Mouse (Mus musculus) Muller cell, postnatal 12 days (primary cell): ENCODE results near the gene Emc9.
A peak's percentile ranks its signal among the peaks of the same experiment; 100 is the strongest.

ENCODE experiments used
- DNase-seq: peaks from one replicate; pipeline ENCODE4 v3.0.0-alpha.2; 2015; ENCODE audit errors: inconsistent ontology term

The Emc9 gene

DNA sequence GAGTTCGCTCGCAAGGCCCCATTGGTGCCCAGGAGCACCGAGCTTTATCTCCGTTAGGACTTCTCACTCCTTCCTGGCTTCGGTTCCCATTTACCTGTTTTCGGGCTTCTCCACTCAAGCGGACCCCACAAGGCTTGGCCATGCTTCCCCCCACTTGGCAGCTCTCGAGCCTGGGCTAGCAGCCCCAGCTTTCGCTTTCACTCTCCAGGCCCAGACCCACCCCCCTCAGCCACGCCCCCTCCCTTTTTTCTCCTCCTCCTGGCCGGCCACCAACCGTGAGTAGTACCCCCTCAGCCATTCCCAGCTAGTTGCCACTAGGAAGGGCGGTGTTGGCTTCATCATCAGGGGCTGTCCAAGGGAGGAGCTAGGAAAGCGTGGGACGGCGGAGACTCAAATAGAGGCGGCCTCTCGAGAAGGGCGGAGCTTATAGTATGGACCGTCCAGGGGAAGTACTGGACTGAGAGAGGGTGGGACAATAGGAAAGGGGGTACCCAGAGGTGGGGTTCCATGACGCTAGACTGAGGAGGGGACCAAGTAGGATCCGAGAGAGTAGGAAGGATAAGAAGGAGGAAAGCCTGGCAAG is 5.7 kb upstream of the Emc9 start, which contains the start of gene Psme2:
TSS of gene Psme2 (minus strand) at position 366 of the 583 bp plus-strand sequence.
- DNase-seq: peak; percentile 99

DNA sequence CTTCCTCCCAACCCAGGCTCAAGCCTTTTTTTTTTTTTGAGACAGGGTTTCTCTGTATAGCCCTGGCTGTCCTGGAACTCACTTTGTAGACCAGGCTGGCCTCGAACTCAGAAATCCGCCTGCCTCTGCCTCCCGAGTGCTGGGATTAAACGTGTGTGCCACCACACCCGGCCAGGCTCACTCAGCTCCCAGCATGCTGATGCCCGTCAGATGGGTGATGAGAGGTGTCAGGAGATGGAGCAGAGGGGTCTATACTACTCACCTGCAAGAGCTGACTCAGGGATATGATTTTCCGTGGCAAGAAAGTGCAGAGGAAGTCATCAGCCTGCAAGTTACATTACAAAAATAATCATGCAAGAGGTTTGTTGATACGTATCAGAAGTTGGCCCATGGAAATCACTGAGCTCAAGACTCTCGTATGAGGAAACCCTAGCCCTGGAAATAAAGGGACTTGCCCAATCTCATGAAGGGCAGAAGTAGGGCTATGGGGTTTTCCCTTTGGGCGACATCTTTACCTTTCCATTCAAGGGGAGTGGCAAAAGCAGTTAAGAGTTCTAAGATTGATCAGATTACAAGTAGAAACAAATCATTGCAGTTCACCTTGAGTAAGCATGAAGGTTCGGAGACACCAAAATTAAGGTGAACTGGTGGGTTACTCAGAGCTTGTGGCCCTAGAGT is 4.8 kb upstream of the Emc9 start:
- DNase-seq: no peak

DNA sequence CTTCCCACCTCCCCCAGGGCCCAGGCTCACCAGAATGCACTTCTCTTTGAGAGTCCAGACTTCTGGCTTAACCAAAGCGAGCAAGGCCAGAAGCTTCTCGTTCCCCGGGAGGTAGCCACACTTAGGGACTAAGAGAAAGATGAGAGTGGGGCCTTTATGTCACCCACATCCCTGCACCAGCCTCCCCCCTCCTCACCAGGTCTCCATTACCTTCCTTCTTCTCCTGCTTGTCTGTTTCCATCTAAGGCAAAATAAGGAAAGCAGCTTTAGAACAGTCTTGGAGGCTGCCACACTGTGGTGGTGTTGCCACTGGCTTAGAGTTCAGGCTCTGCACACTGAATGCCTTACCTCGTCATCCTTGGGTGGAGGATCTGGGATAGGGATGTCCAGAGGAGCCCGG is 4.2 kb upstream of the Emc9 start:
- no peak for DNase-seq

DNA sequence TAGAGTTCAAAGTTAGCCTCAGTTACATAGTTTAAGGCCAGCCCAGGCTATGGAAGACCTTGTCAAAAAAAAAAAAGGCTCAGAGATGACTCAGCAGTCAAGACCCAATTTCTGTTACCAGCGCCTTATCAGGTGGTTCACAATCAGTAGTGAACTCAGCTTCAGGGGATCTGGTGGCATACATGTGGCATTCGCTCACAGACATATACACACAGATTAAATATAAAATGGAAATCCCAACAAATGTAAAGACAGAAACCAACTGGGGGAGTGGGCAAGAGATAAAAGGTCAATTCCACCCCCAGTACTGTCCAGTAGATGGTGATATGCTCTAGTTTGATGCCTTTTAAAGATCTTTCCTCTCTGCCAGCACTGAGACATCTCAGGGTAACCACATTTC is 1.0 kb upstream of the Emc9 start:
- no peak for DNase-seq

DNA sequence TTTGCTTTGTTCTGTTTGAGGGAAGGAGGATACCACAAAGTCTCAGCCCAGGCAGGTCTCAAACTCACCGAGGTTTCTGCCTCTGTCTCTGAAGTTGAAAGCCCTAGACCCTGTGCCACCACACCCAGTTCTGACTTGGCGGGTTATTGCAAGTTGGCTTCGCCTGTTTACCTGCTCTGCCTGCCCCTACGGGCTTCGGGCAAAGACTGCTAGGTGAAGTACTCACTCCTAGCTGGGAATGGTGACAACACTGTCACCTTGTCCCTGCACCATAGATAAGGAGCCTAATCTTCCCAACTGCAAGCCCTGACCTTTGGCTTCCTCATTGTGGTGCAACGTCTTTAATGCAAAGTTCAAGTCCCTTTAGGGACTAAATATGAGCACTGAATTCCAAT is 461 bp upstream of the Emc9 start:
- DNase-seq: no peak

DNA sequence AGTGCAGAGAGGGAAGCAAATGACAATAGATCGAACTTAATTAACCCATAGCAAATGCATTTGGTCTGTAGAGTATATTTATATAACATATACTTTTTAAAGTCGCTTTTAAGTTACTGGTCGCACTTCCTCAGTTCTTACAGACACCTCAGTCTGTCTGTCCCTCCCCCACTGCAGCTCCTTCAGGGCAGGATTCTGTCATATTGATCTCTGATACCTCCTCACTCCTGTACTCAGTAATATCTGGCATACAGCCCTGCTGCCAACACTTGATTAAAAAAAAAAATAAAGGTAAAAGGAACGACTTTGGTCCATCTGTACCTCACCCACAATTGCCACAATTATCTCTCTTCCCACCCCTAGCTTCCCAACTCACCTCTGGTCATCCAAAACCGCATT is 800 bp downstream of the Emc9 start:
- no peak for DNase-seq

DNA sequence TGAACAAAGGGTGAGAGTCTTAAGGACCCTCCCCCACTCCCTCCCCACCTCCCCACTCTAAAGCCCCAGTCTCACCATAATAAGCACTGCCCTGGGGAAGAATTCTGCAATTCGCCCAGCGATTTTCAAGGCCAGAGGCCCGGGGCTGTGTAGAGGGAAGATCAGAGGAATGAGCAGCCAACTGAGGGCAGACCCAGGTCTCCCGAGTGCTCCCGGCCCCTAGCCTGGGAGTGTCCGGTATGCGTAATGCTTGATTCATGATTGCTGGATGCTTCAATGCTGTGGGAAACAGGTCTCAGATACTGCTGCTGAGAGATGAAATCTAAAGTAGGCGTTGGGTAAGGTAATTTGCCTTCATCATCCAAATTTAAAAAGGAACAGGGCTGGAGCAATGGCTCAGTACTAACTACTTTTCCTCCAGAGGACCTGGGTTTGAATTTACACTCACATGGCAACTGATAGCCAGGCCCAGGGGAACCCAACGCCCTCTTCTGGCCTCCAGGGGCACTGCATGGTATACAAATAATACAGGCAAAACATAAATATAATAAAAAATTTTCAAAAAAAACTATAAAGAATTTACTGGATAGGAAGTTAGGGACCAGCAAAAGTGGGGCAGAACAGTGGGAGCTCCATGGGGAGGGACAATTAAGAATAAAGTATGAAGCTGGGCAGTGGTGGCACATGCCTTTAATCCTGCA is 3.0 kb downstream of the Emc9 start:
- DNase-seq: no peak

DNA sequence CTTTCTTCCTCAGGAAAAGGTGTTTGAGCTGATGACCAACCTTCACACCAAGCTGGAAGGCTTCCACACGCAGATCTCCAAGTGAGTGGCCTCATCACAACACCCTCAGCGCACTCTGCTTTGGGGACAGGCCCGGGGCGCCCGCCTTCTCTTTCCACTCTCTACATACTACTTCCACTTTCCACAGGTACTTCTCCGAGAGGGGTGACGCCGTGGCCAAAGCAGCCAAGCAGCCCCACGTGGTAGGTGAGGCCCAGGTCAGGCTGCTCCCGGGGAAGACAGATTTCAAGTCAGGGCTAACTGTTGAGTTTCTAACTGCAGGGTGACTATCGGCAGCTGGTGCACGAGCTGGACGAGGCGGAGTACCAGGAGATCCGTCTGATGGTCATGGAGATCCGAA is 4.4 kb downstream of the Emc9 start:
- no peak for DNase-seq

DNA sequence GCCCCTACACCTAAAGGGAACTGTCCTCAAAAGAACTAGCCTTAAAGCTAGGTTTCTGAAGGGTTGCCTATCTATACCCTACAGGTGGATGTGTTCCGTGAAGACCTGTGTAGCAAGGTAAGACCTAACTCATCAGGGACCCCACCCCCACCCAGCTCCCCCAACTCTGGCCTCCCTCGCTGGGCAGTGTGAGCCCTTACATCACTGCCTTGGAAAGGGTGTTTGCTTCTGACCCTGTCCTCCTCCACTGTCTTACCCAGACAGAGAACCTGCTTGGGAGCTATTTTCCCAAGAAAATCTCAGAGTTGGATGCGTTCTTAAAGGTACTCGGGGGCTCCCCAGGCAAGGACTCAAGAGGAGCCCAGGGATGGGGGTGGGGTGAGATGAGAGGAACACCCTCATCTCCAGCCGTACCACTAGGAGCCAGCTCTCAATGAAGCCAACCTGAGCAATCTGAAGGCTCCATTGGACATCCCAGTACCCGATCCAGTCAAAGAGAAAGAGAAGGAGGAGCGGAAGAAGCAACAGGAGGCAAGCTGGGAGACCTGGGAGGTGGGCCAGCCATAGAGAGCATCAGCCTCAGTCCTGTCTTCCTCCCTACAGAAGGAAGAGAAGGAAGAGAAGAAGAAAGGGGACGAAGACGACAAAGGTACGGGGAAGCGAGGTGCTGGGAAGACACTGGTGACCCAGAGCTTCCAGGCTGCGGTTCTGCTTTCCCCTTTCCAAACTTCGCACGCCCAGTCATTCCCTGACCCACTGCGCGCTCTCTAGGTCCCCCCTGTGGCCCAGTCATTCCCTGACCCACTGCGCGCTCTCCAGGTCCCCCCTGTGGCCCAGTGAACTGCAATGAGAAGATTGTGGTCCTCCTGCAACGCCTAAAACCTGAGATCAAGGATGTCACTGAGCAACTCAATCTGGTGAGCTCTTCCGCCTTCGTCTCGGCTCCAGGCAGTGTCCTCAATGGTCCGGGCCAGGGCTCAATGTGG is 5.3 kb downstream of the Emc9 start:
- DNase-seq: no peak

DNA sequence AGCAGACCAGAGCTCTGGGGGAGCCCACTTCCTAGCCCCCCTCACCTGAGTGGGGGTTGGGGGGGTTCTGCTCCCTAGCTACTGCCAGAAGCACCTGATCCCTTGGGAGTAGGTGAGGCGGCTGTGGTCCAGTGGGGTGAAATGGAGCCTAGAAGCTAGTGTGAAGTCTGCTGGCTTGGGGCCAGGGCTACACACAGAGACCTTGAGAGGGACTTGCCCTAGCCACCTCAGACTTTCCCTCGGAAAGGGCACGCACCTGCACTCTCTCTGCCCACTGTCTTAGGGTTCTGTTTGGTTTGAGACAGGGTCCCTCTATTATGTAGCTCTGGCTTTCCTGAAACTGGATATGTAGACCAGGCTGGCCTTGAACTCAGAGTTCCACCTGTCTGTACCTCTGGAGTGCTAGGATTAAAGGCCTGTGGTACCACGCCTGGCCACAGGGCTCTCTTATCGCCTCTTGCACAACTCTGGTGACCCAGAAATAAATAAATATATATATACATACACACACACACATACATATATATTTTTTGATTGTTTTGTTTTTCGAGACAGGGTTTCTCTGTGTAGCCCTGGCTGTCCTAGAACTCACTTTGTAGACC is 6.3 kb downstream of the Emc9 start:
- peak; percentile 37 for DNase-seq

DNA sequence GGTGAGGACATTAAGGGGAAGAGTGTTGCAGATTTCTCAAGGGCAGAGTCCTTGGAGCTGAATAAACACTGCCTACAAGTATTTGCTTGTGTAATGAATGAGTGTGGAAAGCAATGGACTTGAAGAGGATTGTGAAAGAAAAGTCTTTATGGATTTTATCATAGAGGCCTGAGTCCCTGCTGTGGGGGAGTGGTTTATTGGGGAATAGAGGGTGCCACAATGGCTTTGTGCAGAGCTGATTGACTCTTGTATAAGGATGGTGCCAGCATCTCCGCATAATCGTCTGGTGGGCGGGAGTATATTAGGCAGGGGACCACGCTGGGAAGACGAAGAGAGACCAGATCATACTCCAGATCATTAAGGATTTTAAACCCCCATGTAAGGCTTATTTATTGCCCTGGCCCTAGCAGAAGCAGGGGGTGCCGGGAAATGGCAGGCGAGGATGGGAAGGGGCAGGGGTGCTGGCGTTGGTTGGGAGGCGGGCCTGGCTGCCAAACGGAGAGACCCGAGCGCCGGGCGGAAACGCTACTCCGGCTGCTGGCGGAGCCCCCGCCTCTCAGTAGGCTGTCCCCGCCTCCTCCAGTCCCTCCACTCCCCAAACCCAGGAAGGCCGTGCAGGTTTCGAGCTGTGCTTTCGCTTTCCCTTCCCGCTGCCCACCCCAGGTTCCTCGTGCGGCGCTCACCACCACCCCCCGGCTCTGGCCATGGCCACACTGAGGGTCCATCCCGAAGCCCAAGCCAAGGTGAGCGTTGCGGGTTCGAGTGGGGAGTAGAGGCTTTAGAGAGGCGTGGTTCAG is 7.0 kb downstream of the Emc9 start, which contains the start of gene Psme1:
TSS of gene Psme1 (plus strand) at position 253 of the 797 bp plus-strand sequence.
- DNase-seq: peak; percentile 88

DNA sequence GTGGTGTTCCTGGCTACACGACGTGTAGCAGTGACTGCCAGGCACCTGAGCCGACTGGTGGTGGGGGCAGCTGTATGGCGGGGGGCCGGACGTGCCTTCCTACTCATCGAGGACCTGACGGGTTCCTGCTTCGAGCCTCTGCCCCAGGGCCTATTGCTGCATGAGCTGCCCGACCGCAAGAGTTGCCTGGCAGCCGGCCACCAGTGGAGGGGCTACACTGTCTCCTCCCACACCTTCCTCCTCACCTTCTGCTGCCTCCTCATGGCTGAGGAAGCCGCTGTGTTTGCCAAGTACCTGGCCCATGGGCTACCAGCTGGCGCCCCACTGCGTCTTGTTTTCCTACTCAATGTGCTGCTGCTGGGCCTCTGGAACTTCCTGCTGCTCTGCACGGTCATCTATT is 8.7 kb downstream of the Emc9 start:
- no peak for DNase-seq

DNA sequence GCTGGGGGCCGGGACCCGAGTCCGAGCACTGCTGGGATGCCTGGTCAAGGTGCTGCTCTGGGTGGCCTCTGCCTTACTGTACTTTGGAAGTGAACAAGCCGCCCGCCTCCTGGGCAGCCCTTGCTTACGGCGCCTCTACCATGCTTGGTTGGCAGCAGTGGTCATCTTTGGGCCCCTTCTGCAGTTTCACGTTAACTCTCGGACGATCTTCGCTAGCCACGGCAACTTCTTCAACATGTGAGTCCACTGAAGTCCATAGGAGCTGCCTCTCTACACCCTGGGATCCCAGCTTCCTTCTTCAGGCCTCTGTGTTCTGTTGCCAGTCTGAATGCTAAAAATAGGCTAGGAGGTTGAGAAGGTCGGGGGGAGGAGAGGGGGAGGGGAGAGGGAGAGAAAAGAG is 9.4 kb downstream of the Emc9 start:
- no peak for DNase-seq

DNA sequence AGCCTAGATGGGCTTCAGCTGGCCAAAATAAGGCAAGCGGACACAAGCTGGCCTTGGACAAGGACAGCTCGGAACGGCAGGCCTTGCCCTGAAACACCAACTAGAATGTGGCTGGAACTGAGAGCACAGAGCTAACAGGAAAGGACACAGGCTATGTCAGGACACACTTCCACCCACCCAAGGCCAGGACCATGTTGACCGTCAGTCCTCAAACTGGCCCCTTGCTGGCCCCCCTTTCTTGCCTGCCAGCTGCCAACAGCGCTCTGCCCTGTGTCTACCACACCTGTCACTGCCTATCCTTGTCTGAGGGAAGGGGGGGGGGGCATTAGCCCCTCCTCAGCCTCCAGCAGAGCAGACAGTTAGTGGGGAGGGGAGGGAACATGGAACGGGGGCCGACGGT is 9.8 kb downstream of the Emc9 start, which contains the start of gene Fitm1:
TSS of gene Fitm1 (plus strand) at position 316 of the 400 bp plus-strand sequence.
- DNase-seq: no peak

DNA sequence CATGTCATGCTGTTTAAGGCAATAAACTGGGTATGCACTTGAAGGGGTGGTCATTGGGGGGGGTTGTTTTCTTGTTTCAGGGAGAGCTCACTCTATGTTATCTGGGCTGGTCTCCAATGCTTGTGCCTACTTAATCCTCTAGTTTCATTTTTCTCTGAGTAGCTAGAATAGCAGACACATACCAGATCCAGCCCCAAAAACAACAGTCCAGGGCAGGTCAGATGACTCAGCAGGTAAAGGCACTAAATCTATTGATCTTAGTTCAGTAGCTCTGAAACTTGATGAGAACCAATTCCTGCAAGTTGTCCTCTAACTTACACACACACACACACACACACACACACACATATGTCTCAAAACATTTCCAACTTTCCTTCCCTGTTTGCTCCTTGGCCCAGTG is 13.3 kb downstream of the Emc9 start:
- DNase-seq: no peak

DNA sequence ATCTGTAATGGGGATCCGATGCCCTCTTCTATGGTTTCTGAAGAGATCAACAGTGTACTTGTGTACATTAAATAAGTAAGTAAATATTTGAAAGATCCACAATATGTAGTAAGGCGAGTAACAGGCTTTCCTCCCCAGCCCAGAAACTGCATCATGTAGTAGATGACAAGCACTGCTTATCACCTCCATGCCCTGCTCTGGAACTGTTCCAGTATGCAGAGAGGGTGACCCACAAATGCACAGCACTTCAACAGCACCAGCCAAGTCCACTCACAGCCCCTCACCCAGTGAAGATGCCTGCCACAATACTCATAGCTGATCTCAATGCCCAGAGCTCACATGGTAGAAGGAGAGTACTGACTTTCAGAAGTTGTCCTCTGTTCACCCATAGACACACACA is 14.5 kb downstream of the Emc9 start:
- no peak for DNase-seq

DNA sequence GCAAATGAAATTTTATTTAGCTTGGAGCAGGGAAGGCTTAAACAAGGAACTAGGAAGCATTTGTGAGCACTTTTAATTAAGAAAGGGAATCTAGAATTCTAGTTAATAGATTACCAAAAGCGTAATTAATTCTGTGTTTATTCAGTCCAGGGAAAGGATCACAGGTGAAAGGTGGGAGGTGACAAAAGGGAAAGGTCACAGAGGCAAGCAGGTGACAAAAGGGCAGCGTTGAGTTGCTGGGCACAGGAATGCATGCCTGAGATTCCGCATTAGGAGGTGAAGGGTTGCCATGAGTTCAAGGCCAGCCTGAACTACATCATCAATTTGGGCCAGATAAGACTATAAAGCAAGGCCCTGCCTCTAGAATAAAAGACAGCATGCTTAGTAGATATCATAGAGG is 17.6 kb downstream of the Emc9 start:
- DNase-seq: no peak

DNA sequence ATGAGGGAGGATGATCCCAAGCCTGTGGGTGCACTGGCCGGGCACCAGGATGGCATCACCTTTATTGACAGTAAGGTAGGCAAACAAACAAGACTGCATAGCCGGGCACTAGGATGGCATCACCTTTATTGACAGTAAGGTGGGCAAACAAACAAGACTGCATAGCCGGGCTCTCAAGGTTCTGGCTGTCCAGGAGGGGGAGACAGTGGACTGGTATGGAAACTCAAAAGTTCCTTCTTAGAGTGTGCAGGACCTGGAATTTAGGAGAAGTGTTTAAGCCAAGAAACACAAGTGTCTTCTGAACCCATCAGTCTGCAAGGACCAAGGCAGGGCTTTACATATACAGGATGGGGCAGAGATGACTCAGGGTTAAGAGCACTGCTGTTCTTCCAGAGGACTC is 19.4 kb downstream of the Emc9 start:
- DNase-seq: no peak

DNA sequence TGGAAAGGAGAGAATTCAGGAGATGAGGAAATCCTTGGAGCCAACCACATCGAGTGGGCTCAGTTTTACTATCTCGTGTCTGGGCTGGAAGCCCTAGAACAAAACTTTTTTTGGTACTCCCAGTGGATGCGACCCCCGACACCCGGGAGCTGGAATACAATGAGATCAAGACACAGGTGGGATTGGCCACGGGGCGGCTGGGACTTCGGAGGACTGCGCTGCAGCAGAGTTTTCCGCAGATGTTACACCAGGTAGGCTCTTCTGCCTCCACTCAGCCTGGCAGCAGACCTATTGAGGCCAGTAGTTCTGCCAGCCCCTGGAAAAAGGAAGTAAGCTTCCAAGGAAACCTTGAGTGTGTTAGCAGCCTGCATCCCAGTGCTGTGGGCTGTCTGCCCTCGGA is 21.9 kb downstream of the Emc9 start:
- no peak for DNase-seq

DNA sequence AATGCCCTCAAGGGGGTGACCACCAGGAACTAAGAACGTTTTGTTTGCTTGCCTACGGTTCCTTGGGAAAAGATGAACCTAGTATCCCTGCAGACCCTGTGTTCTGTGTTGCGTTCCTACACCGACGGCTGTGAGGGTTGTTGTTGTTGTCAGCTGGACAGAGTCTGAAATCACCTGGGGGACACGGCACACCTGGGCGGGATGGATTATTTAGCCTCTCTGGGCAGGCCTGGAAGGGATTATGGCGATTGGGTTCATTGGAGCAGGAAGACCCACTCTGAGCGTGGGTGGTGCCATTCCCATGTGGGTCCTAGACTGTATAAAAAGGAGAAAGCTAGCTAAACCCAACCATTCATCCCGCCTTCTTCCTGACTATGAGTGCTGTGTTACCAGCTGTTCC is 23.2 kb downstream of the Emc9 start:
- no peak for DNase-seq
